Mouse (Mus musculus) adrenal gland, postnatal 14 days (tissue): ENCODE measurements at regions not wholly inside any gene's neighbourhood (a gene's known extent, or its start where the extent isn't known, plus 50 kb on each side); places are given as distances from the start of the nearest gene placed in this dataset.

Experiments used
- DNase-seq: peaks from one replicate; pipeline ENCODE4 v3.0.0; 2021; ENCODE audit warnings: mixed read lengths

DNA sequence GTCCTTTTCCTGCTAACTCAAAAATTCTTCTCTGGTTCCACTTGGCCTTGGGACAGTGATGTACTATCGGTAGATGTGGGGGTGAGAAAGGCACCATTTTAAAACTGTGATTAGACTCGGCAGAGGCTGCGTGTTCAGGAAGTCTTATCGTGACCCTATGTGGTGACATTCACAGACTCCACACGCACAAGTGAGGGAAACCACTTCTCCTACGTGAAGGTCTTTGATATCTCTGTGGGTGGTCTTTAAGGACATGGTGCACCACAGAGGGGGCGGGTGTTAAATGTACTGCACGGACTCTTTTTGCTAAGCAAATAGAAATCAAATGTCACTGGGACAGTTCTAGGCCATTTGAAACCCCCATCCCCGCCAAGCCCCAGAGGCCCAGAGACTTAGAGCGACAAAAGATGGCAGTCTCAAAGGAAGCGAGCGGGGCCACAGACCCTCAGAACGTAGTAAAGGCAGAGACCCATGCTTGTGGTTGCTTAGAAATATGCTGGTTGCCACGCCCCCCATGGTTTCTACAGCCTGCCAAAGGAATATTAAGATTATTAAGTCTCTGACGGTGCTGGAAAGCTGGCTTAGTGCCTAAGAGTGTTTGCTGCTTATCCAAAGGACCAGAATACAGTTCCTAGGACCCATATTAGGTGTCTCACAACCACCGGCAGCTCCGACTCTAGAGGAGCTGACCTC, 73.6 kb upstream of the Slc45a1 start:
- DNase-seq: no peak

DNA sequence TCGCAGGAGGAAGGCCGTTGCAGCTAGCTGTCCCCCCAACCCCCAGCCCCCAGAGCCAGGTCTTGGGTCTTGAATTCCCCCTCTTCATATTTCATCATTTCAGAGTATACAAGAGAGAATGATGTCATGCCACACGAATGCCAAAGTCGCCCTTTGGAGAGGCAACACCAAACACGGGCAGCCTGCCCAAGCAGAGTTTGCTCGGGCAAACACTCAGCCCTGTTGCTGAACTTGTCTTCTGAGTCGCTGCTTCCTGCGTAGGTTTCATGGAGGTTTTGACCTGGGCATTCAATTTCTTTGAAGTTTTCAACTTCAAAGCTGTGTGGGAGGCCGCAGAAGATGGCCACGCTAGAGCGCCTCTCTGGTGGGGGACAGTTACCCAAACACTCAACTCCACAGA, 72.8 kb upstream of the Slc45a1 start:
- peak; percentile 71 for DNase-seq

DNA sequence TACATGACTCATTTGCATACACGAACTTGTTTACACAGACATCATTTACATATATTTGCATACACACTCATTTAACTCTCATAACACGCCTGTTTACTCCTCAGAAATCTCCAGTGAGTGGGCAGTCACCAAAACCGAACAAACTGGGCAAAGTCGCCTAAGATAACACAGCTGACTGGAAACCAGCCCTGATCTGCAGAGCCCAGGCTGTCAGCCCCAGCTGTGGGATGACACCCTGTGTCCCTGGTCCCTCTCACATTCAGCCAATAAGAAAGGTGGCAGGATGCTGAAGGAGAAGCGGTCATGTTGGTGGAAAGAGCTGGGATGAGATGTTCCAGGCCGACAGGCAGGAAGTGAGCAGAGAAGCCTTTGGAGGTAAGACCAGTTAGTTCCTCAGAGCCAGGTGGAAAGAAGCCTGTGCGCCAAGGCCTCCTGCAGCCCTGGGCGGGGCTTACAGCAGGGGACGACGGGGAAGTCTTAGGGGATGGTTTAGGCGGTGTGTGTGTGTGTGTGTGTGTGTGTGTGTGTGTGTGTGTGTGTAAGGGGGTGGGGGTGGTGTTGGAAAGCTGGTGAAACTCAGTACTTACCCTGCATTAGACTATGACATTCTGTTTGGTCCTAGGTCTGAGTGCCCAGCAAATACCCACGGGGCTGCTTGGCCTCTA, 69.8 kb upstream of the Slc45a1 start:
- no peak for DNase-seq

DNA sequence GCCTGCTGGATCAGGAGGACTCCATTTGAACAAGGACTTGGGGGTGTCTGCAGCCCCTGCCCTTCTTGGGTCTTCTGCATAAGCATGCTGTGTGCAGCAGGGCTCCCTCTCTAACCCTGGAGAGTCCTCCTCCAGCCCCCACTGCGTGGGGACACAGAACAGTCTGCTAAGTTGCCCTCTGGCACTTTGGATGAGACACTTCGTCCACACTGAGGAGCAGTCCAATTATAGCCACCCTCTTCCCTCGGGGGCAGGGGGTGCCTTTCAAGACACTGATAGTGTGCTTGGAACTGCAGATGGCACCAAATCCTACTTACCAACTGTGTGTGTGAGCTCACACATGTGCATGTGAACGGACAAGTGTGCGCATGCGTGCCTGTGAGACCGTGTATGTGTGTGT, 65.9 kb upstream of the Slc45a1 start:
- DNase-seq: no peak

- DNase-seq: no peak
Observed at GRCm38 (mm10) chr4:150715051-150715450, 63.1 kb upstream of the Slc45a1 start.

- DNase-seq: no peak
Observed at GRCm38 (mm10) chr4:150713291-150713690, 61.3 kb upstream of the Slc45a1 start.

DNA sequence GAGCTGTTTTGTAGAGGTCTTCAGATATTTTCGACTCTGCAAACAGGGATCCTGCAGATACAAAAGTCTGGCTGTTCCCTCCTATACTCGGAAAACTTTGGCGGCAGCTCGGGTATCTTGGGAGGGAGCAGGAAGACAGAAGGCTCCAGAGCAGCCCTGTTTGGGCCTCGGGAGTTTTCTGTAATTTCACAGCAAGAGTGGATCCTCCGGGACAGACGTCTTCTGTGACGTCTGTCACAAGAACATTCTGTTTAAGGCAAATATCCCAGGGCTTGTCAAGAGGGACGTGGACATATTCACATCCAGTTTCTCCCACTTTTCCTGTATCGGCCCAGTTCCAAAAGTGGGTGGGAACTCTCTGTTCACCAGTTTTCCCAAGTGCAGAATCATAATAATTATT, 60.9 kb upstream of the Slc45a1 start:
- no peak for DNase-seq

DNA sequence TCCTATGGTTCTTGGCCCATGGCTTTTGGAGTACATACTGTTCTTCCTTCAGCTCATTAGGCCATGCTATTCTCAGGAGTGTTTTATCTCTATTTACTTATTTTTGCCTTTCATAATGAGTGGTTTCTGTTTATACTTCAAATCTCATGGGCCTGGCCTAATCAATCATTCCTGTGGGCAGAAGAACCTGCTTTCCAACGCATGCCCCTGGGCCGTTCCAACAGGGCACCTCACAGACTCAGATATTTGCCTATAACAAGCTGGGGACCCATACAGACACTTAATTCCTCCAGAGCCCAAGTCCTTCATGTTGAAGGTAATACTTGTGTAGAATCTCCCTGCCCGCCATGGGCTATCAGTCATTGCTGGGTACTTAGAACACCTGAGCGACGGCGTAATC, 59.7 kb upstream of the Slc45a1 start:
- DNase-seq: no peak

DNA sequence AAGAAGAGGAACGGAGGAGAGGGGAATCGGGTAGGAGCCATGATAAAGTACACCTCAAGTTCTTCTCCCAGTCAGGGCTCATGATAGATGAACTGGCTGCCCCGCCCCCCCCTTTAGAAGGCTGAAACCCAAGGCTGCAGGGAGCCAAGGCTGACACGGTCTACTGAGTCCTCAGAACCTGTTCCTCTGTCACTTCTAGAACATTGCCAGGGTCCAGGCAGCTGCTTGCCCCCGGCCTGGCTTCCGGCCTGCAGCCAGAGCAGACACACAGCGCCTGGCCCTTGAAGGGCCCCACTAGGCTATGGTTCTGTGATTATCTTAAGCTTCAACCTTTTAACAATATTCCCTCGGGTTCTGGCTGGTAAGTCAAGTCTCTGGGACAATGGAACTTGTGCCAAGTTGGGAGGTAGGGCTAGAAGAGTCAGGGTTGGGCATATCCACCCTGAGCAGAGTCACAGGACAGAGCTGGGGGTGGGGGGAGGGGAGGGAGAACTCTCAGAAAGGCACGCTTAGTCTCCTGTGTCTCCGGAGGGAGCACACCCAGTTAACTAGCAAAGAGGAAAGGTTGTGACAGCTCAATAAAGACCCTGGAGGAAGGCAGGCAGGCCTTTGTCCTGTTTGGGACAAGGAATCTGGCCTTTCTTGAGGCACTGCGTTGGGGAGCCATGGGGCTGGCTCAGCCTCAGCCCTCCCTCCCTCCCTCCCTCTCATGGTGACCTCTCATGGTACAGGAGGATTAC, 57.6 kb upstream of the Slc45a1 start:
- peak; percentile 57 for DNase-seq

GRCm38 (mm10) chr4:150708572-150708984, 56.6 kb upstream of the Slc45a1 start:
- peak; percentile 62 for DNase-seq

GRCm38 (mm10) chr4:150707725-150708571, 56.0 kb upstream of the Slc45a1 start:
- peak; percentile 60 for DNase-seq

- DNase-seq: peak; percentile 79
Observed at GRCm38 (mm10) chr4:150706793-150707724, 55.1 kb upstream of the Slc45a1 start.

DNA sequence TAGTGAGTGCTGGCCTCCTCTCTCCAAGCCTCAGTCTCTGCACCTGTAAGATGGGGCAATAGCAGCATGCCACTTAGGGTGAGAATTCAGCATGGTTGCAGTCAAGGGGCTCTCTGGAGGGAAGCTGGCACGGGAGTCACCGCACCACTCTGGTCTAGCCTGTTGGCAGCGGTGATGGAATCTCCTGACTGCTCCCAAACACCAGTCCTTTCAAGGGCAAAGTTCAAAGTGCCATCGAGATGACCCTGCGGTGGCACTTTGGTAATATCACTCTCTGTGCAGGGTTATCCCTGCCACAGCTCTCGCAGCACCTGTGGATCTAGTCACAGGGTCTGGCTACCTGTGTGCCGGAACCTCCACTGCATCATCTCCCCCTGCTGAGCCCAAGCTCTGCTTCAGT, 54.3 kb upstream of the Slc45a1 start:
- DNase-seq: no peak

- no peak for DNase-seq
Observed at GRCm38 (mm10) chr4:150703266-150703665, 51.3 kb upstream of the Slc45a1 start.
